Mouse (Mus musculus) frontal cortex, postnatal 25 days (tissue): Measurements from ENCODE around the gene Taf11.

Source experiments
- DNase-seq, 2 experiments: peaks; one replicate each; pipeline ENCODE4 v3.0.0; 2022; ENCODE audit warnings: low spot score in 2 of 2

Gene Taf11

GRCm38 (mm10) chr17:27909622-27910500, at the start of gene Taf11:
Gene Taf11, minus strand, starts transcription at chr17:27909844.
- peak; percentile 40 to 68 for DNase-seq

DNA sequence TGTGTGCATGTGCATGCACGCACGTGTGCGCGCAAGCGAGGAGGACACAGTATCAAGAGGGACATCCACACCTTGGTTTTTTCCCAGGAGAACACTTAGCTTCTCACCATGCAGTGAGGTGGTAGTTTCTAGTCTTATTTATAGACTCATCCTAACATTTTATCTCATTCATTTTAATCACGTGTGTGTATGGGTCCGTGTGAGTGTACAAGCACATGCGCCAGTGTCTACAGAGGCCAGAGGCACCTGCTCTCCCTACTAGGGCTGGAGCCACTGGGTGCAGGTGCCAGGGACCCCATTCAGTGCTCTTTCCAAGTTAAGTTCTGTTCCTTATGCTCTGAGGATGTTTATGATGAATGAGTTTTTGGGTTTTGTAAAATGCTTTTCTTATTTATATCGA, 48.0 kb upstream of the Taf11 start:
- DNase-seq, result no peak

DNA sequence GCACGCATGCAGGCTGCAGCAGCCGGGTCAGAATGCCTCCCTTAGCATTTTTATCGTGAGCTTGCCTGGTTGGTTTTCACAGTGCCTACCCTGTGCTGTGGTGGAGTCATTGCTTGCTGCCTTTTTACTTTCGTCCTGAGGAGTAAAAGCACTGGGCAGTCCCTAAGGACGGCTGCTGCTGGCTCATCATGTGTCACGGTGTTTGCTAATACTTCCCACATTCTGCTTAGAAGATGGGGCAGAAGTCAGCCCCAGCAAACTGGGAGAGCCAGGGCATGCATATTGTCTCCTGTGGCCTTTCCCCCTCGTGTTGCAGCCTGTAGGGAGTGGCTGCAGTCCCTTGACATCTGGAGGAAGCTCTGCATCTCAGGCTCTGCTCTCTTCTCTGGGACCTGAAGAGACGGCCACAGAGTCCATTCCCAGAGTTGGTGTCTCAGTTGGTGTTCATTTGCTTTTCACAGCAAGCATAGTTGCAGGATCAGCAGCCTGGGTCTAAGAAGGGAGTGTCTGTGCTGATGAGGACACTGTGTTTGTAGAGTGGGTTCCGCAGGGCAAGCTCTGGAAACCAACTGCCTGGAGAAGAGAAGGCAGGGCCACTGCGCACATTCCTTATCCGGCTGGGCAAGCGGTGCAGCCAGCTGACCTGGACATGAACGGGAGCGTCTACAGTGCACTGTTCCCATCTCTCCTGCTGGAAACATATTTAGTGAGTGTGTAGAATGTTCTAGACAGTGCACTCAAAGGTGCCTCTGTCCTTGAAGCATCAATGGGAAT, 45.2 kb upstream of the Taf11 start:
- no peak for DNase-seq

GRCm38 (mm10) chr17:27953136-27953535, 43.5 kb upstream of the Taf11 start:
- DNase-seq, result no peak

DNA sequence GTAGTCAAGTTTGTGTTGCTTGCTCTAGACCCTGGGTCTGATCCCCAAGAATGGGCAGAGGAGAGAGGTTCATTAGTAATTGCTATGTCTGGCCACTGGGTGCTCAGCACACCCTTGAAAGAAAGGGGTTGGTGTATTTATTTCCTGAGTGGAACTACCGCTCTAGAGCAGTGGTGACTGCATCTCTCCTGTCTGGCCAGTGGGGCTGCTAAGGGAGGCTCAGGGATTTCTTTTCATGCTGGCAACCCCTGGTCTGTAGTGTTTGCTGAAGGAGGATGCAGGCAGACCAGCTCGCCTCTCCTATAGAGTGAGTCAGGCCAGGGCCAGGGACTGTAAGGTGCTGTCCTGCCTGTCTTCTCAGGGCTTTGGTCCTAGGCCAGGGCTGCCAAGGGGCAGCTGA, 37.5 kb upstream of the Taf11 start:
- no peak for DNase-seq

DNA sequence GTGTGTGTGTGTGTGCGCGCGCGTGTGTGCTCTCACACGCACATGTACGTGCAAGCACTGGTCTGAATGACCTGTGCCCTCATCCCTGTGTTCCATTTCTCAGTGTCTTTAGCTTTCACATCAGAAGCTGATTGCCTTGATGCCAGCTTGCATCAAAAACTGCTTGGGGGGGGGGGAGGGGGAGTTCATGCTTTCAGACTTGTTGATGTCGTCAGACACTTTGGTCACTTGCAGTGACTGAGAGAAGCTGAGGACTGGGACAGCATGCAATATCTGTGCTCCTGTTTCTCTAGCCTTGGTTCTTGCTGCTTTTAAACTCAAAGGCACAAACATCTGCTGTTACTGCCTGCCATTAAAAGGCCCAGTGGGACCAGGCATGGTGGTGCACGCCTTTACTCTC, 36.7 kb upstream of the Taf11 start:
- DNase-seq, result no peak

DNA sequence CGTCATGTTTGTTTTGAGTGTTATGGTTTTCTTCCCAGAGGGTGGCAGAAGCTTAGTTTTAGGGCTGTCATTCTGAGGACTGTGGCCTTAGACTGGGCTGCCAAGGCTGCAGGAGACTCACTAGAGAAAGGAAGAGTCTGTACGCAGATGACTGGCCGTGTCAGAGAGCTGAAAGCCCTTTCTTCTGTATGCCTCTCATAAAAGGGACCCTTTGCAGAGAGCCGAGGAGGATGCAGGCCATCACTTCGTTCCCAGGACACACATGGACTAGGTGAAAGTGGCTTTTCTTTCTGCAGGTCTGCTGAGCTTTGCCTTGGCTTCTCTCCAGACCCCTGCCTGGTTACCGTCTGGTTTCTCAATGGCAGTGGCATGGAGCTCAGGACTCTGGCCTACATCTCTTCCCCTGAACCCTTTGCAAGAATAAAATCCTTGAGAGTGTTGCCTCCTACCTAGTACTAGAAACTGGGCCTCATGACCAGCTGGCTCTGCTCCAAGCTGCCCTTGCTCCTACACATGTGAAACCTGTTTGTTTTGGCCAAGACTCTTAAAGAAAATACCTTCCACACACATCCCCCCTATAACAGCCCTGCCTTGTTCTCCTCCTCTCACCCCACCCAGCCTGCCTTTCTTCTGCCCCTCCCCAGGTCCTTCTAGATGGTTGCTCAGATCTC, 36.0 kb upstream of the Taf11 start:
- no peak for DNase-seq

- no peak for DNase-seq
Observed at GRCm38 (mm10) chr17:27942131-27942530, 32.5 kb upstream of the Taf11 start.

- no peak for DNase-seq
Observed at GRCm38 (mm10) chr17:27941698-27942097, 32.1 kb upstream of the Taf11 start.

DNA sequence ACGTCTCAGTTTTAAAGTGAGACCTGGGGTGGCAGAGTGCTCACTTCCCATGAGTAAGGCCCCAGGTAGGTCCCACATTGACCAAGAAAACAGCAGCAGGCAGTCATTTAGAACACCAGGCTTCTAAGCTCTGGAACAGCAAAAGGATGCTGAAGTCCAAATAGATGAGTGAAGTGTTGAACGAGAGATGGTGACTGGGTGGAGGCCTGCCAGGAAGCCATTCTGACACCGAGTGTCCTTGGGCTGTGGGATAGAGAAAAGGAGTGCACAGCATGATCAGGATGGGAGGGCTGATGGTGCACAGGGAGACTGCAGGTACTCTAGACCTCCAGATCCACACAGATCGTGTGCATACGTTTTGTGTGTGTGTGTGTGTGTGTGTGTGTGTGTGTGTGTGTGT, 31.5 kb upstream of the Taf11 start:
- DNase-seq, result no peak

- no peak for DNase-seq
Observed at GRCm38 (mm10) chr17:27940352-27940751, 30.7 kb upstream of the Taf11 start.

DNA sequence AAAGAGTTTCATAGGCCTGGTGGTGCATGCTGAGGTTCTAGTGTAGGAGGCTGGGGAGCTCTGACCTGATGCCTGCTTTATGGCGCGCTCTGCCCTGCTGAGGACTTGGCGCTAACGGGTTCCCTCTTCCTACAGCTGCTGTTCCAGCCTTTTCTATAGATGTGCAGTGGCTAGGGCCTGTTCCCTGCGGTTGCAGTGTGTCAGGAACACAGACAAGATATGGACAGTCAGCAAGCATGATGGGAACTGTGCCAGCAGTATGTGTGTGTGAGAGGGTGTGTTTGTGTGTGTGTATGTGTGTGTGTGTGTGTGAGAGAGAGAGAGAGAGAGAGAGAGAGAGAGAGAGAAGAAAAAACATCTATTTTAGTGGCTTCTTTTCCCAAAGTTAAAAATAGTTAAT, 29.4 kb upstream of the Taf11 start:
- DNase-seq, result no peak

DNA sequence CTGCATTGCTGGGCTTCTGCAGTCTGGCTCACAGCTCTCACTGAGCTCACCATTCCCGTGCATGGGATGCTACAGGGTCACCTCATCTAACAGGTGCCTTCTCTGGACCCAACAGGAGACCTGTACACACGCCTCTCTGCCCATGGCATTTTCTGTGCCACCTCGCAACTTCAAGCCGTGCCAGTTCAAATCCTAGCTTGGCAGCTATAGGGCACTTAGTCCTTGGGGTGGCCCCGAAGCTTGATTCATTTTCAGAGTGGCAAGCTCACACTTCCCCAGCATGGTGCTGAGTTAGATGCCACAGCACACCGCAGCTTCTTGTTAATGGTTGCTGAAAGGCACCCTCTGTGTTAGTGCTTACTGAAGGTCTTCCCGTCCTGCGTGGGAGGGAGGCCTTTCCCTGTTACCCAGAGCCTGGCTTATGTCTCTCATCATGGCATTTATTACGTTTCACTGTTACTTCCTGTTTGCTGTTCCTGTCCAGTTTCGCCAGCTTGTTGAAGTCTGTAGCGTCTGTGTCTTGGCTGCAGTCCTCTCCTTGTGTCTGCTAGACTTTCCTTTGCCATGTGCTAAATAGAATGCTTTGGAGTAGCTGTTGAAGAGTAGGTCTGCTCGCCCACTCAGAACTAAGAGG, 28.6 kb upstream of the Taf11 start:
- no peak for DNase-seq

- no peak for DNase-seq
Observed at GRCm38 (mm10) chr17:27937054-27937615, 27.5 kb upstream of the Taf11 start.

DNA sequence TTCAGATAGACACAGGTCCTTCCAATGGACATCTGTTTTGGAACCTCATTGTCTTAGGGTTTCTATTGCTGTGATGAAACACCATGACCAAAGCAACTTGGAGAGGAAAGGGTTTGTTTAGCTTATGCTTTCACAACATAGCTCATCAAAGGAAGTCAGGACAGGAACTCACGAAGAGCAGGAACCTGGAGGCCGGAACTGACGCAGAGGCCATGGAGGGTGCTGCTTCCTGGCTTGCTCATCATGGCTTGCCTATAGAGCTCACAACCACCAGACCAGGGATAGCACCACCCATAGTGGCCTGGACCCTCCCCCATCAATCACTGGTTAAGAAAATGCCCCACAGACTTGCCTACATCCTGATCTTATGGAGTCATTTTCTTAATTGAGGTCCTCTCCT, 25.4 kb upstream of the Taf11 start:
- no peak for DNase-seq

GRCm38 (mm10) chr17:27934136-27934910, 24.7 kb upstream of the Taf11 start:
- DNase-seq, result no peak

GRCm38 (mm10) chr17:27931826-27932225, 22.2 kb upstream of the Taf11 start:
- DNase-seq, result no peak

DNA sequence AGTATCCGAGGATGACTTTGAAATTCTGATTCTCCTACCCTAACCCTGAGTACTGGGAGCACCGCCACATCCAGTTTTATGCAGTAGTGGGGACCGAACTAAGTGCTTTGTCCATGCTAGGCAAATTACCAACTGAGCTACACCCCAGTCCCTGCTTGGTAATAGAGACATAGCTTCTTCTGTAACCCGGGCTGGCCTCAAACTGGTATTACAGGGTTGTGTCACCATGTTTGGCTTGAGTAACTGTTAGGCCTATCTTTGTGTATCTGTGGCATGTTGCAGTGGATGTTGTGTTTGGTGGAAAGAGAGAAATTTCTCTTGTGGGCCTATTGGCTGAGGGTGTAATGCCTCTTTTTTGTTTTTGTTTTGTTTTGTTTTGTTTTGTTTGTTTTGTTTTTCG, 20.6 kb upstream of the Taf11 start:
- DNase-seq, result no peak

GRCm38 (mm10) chr17:27925504-27925903, 15.9 kb upstream of the Taf11 start:
- no peak for DNase-seq

DNA sequence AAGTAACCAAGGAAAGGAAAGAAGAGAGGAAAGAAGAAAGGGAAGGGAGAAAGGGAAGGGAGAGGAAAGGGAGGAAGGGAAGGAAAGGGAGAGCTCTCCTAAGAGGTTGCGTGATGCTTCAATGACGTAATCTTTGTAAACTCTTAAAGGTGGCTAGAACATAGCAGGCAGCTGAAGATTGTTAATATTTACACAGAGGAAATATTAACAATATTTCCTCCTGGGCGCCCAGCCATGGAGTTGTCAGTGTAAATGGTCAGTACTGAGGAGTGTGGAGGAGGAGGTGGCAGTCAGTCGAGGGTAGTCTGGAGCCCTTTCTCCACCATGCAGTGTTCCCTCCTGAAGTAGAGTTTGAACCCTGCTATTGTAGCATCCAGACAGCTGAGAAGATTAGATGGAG, 15.4 kb upstream of the Taf11 start:
- DNase-seq, result no peak

DNA sequence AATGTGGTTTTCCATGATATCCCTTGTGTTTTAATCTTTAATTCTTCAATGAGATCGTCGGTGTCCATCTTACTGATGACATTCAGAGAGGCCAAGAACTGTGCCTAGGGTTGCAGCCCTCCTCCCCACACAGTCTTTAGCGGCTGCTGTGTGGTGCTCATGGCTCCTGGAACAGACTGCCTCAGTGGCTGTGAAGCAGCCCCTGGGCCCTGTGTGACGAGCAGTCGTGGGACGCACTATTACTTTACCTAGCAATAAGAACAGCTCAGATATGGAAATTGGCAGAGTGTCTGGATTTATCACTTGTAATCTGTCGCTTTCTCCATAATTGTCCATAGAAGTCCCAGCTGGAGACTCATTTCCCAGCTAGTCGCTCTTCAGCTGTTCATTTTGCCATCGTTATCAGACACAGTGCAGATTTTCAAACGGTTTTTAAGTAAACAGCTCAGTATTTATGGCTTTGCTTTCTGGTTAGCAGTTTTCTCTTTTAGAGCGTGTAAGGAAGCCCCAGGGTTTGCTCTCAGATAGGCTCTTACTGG, 12.6 kb upstream of the Taf11 start:
- DNase-seq, result no peak
